Mouse (Mus musculus) adrenal gland, postnatal 36 days (tissue): Measurements from ENCODE around the gene Plekhg2. TPM values are rescaled to one million over a fixed set of nuclear protein-coding genes. Genes with fewer than 3 reads are reported as not detected.
"Not testable (repeated sequence)": the region's sequence is repeated elsewhere in the genome, so short reads cannot be mapped to it uniquely, and the experiment has no call there.

Experiments
- DNase-seq, 2 experiments: peaks; one replicate each; pipeline ENCODE4 v3.0.0; 2021; ENCODE audit warnings: mixed read lengths in 1 of 2
- long read RNA-seq, 2 experiments: library from polyadenylated mRNA; stranded (forward); transcript quantifications; one replicate each; pipeline ENCODE4 v2.0.0; 2021; ENCODE audit warnings: borderline sequencing depth in 2 of 2
- total RNA-seq, 2 experiments: library from RNA; stranded (reverse); gene quantifications; 2 replicates each; pipeline ENCODE4 v1.2.3; 2021

Plekhg2 gene
- total RNA-seq = 10 to 100 TPM; 19.0 to 27.2 TPM
- long read RNA-seq, experiment 1, partial matches to known transcripts = 0 of 2 reads
- long read RNA-seq, experiment 1, other reads (novel, unspliced or antisense) = 2 of 2 reads
- long read RNA-seq, experiment 2, partial matches to known transcripts = 0 of 2 reads
- long read RNA-seq, experiment 2, other reads (novel, unspliced or antisense) = 2 of 2 reads

GRCm38 (mm10) chr7:28372251-28373108 is at the start of gene Plekhg2:
TSS of gene Plekhg2 (minus strand) at chr7:28372599.
- peak; percentile 96 to 97 for DNase-seq

- no peak for DNase-seq
Measured at GRCm38 (mm10) chr7:28419416-28419815, 47.0 kb upstream of the Plekhg2 start.

GRCm38 (mm10) chr7:28418096-28418670 is 45.8 kb upstream of the Plekhg2 start:
- peak; percentile 44 to 61 for DNase-seq

- no peak for DNase-seq
Measured at GRCm38 (mm10) chr7:28417368-28417767, 45.0 kb upstream of the Plekhg2 start.

DNA sequence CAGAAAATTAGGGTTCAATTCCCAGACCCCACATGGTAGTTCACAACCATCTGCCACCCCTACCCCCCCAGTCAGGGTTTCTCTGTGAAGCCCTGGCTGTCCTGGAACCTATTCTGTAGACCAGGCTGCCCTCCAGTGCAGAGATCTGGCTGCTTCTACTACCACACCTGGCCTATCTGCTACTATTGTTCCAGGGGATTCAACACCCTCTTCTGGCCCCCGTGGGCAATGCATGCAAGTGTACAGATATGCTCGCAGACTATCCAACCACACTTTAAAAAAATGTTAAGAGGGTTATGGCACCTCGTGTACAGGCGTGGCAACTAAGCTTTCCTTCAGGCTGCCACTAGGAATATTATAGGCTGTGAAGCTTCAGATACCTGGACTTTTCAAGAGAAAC is 40.4 kb upstream of the Plekhg2 start:
- DNase-seq = no peak

- DNase-seq = peak; percentile 81 to 84
Measured at GRCm38 (mm10) chr7:28410841-28411475, 38.6 kb upstream of the Plekhg2 start.

- no peak for DNase-seq
Measured at GRCm38 (mm10) chr7:28401942-28402341, 29.5 kb upstream of the Plekhg2 start.

DNA sequence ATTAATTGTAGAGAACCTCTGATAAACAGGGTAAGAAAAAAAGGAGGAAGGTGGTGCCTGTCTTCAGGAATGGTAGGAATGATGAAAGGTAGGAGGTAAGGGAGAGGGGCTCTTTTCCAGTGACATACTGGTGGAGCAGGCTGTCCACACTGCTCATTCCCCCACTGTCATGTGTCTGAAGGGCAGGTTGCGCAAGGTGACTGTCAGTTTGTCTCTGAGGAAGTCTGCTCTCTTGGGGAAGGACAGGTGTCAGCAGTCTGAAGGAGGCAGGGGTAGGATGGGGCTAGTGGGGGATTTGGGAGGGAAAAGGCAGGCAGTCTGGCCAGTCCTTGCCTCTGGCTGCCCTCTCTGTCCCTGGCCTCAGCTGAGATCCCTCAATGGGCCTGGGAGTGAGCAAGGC is 28.6 kb upstream of the Plekhg2 start:
- no peak for DNase-seq

- no peak for DNase-seq
Measured at GRCm38 (mm10) chr7:28398696-28399340, 26.4 kb upstream of the Plekhg2 start.

GRCm38 (mm10) chr7:28398000-28398399 is 25.6 kb upstream of the Plekhg2 start:
- peak in 1 of 2 experiments; percentile 44 for DNase-seq

- DNase-seq = no peak
Measured at GRCm38 (mm10) chr7:28395425-28395824, 23.0 kb upstream of the Plekhg2 start.

GRCm38 (mm10) chr7:28393272-28393951 is 21.0 kb upstream of the Plekhg2 start:
- no peak for DNase-seq

GRCm38 (mm10) chr7:28392429-28393271 is 20.3 kb upstream of the Plekhg2 start, which contains the start of the genes Med29 and Paf1:
TSS of gene Med29 (minus strand) at chr7:28392708.
TSS of gene Paf1 (plus strand) at chr7:28392951.
- DNase-seq = peak; percentile 95 to 96

GRCm38 (mm10) chr7:28390331-28390730 is 17.9 kb upstream of the Plekhg2 start:
- DNase-seq = peak; percentile 25 to 37

DNA sequence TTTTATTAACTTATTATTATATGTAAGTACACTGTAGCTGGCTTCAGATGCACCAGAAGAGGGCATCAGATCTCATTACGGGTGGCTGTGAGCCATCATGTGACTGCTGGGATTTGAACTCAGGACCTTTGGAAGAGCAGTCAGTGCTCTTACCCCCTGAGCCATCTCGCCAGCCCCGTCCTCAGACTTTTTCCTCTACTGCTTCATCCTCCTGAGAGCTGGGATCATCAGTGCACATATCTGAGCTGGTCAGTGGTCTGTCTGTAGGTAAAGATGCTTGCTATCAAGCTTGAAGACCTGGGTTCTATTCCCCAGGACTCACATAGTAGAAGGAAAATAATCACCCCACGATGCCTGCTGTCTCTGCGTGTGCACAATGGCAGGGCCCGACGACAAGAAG is 15.0 kb upstream of the Plekhg2 start:
- not testable (repeated sequence) for DNase-seq

DNA sequence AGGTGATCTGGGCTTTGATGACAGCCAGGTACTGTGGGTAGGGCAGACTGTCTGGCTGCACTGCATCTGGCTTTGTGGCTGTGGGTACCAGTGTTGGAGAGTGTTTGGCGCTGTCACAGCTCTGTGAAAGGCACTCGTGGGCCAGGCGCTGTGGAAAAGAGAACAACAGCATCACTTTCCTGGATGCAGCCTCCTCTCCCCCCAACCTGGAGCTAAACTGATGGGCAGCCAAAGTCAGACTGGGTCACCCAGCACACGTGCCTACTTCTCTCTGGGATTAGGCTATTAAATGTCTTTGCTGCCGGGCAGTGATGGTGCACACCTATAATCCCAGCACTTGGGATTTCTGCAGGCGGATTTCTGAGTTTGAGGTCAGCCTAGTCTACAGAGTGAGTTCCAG is 14.5 kb upstream of the Plekhg2 start:
- not testable (repeated sequence) for DNase-seq

DNA sequence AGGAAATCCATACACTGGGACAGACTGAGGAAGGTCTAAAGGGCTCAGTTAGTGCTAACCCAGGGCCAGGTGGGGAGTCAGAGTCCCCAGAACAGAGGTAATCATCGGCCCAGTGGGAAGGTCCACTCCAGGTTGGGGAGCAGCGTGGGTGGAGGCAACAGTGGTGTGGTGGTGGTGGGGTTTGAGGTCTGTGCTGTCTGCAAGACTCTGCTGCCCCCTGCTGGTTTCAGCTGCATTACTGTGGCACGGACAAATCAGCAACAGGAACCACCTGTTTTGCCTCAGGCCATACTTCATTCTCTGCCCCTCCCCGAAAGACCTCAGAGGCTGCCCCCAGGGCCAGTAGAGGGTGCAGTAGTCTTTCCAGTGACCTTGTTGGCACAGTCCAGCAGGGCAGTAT is 14.1 kb upstream of the Plekhg2 start:
- peak; percentile 86 to 93 for DNase-seq

DNA sequence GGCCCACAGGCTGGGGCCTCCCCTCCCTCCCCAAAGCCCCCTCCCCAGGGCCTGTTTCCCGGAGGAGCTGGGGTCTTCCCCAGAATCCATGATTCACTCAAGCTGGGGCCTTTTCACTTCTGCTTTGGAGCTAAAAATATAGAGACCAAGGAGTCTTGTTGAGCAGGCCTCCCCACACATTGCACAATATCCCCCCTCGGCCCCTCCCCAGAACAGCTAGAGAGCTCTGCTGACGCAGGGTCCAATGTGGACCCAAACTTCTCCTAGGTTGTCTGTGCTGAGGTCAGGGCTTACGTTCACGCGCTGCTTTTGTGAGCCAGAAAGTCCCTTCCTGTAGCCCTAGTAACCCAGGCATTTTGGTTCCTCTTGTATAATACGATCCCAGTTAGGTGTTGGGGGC is 13.6 kb upstream of the Plekhg2 start:
- peak in 1 of 2 experiments; percentile 42 for DNase-seq

DNA sequence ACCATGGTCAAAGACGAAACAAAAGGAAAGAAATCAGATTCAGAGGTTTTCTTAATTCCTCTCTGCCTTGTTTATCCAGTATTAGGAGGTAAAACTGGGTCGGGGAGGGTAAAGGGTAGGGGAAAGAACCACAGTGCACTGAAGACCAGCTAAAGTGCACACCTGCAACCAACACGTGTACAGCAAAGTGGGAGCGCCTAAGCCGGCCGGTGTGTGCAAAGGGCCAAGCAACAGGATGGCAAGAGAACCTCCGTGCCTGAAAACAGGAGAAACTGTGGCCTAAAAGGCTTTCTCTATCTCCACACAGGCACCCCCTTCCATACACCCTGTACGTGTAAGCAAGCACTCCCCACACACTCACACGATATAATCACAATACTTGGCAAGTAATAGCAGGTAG is 12.8 kb upstream of the Plekhg2 start:
- DNase-seq = no peak

- DNase-seq = no peak
Measured at GRCm38 (mm10) chr7:28384162-28384561, 11.8 kb upstream of the Plekhg2 start.
